Mouse (Mus musculus): ENCODE measurements around the gene Lrguk.
A peak's percentile ranks its signal among the peaks of the same experiment; 100 is the strongest.

The Lrguk gene

GRCm38 (mm10) chr6:34149066-34149465 is 119.8 kb downstream of the Lrguk start:
- DNase-seq, result no peak

GRCm38 (mm10) chr6:34149821-34150220 is 120.6 kb downstream of the Lrguk start:
- peak; percentile 35 to 67 for DNase-seq

GRCm38 (mm10) chr6:34153069-34154052 is 124.1 kb downstream of the Lrguk start:
- DNase-seq, result peak; percentile 40 to 52

GRCm38 (mm10) chr6:34154202-34154601 is 125.0 kb downstream of the Lrguk start:
- no peak for DNase-seq

- DNase-seq, result no peak
Observed at GRCm38 (mm10) chr6:34155137-34155804, 126.0 kb downstream of the Lrguk start.

- peak; percentile 55 to 69 for DNase-seq
Observed at GRCm38 (mm10) chr6:34156057-34156456, 126.8 kb downstream of the Lrguk start.

- DNase-seq, result peak in 1 of 2 experiments; percentile 48
Observed at GRCm38 (mm10) chr6:34156841-34157748, 127.8 kb downstream of the Lrguk start.

GRCm38 (mm10) chr6:34159998-34160815 is 131.0 kb downstream of the Lrguk start:
- DNase-seq, result no peak

GRCm38 (mm10) chr6:34160816-34161310 is 131.6 kb downstream of the Lrguk start:
- no peak for DNase-seq

- DNase-seq, result no peak
Observed at GRCm38 (mm10) chr6:34161511-34161910, 132.3 kb downstream of the Lrguk start.

GRCm38 (mm10) chr6:34162607-34163006 is 133.4 kb downstream of the Lrguk start:
- no peak for DNase-seq

- no peak for DNase-seq
Observed at GRCm38 (mm10) chr6:34163014-34163413, 133.8 kb downstream of the Lrguk start.

- no peak for DNase-seq
Observed at GRCm38 (mm10) chr6:34168834-34169233, 139.6 kb downstream of the Lrguk start.

- DNase-seq, result no peak
Observed at GRCm38 (mm10) chr6:34170844-34171494, 141.7 kb downstream of the Lrguk start.

GRCm38 (mm10) chr6:34171748-34172457 is 142.7 kb downstream of the Lrguk start:
- DNase-seq, result peak in 1 of 2 experiments; percentile 49

GRCm38 (mm10) chr6:34173251-34173650 is 144.0 kb downstream of the Lrguk start:
- DNase-seq, result no peak

GRCm38 (mm10) chr6:34174715-34175114 is 145.5 kb downstream of the Lrguk start:
- no peak for DNase-seq

- no peak for DNase-seq
Observed at GRCm38 (mm10) chr6:34176111-34176863, 147.0 kb downstream of the Lrguk start.

GRCm38 (mm10) chr6:34176864-34177247 is 147.6 kb downstream of the Lrguk start, which contains the start of gene Slc35b4:
TSS of gene Slc35b4 (minus strand) at chr6:34177111.
- peak; percentile 90 to 96 for DNase-seq
